Mouse (Mus musculus) G1E-ER4 (cell line): Measurements from ENCODE around the gene Sp9. TPM values are rescaled to one million over a fixed set of nuclear protein-coding genes. Genes with fewer than 3 reads are reported as not detected.

ENCODE experiments used
- GATA1 ChIP-seq: IDR thresholded peaks from one replicate; pipeline ENCODE4 v1.8.0; 2012; ENCODE audit warnings: low read length, inconsistent platforms
- polyA plus RNA-seq: library from polyadenylated mRNA; stranded (reverse); fragments of >175 nt; gene quantifications from 2 replicates; pipeline ENCODE4 v1.2.3, GENCODE M21; 2012

Gene Sp9
- polyA plus RNA-seq, 1 experiment, result not detected

- TF ChIP-seq GATA1, result no peak
Observed at GRCm38 (mm10) chr2:73270593-73271458, 899 bp upstream of the Sp9 start.

- no peak for TF ChIP-seq GATA1
Observed at GRCm38 (mm10) chr2:73272351-73273248, 875 bp downstream of the Sp9 start.

GRCm38 (mm10) chr2:73273249-73274118, 1.8 kb downstream of the Sp9 start:
- no peak for TF ChIP-seq GATA1

GRCm38 (mm10) chr2:73274119-73274920, 2.6 kb downstream of the Sp9 start:
- TF ChIP-seq GATA1, result no peak

GRCm38 (mm10) chr2:73275261-73276040, 3.7 kb downstream of the Sp9 start:
- TF ChIP-seq GATA1, result no peak

- no peak for TF ChIP-seq GATA1
Observed at GRCm38 (mm10) chr2:73276141-73276571, 4.4 kb downstream of the Sp9 start.

GRCm38 (mm10) chr2:73277021-73277708, 5.4 kb downstream of the Sp9 start:
- TF ChIP-seq GATA1, result no peak

GRCm38 (mm10) chr2:73277709-73278075, 6.0 kb downstream of the Sp9 start:
- TF ChIP-seq GATA1, result no peak

- no peak for TF ChIP-seq GATA1
Observed at GRCm38 (mm10) chr2:73278131-73278854, 6.6 kb downstream of the Sp9 start.

GRCm38 (mm10) chr2:73278869-73279268, 7.1 kb downstream of the Sp9 start:
- TF ChIP-seq GATA1, result no peak

- no peak for TF ChIP-seq GATA1
Observed at GRCm38 (mm10) chr2:73279271-73280038, 7.7 kb downstream of the Sp9 start.
